In the genomic region with DNA sequence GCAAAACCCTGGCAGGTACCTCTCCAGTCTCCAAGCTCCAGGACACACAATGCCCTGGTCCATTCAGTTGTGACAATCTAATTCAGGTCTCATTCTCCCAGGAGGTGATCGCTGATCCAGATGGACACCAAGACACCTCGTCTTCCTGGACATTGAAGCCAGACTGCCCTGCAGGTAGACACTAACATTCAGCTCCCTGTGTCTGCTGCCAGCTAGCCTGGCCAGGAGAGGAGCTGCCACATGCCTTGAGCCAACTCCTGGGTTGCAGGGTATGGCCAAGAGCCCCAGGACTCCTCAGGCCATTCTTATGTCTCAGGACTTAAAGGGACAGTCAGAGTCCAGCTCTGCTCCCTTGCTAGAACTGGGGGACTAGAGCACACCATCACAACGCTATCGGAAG, we compare ENCODE assay signal across 24 mouse cellular contexts.
DNase-seq lines count a peak whose midpoint lies in the region; TF ChIP-seq lines count a peak whose summit lies in the region.
"Had no signal": no experiment of that assay in that cellular context is flagged by ENCODE, and none has a peak within 500 bp of the region (broad histone marks: within the 10 kb centered on the region; RNA-seq: fewer than 3 reads in every experiment).

No protein-coding gene starts in this region.

- H3K4me3 ChIP-seq in layer of hippocampus, adult 2 months: no peak overlapping the region
- H3K4me3 ChIP-seq: embryonic facial prominence, embryonic 13.5 days; forebrain, embryonic 10.5 days; gastrocnemius, adult 2 months; heart, embryonic 15.5 days; hindbrain, embryonic 12.5 days; intestine, embryonic 15.5 days; liver, embryonic 15.5 days; stomach, embryonic 15.5 days had no signal

- peak overlapping the region; percentile 32; the same call in 1 of the 2 replicates for H3K27ac ChIP-seq in layer of hippocampus, adult 2 months
- H3K27ac ChIP-seq: embryonic facial prominence, embryonic 13.5 days; forebrain, embryonic 10.5 days; gastrocnemius, adult 2 months; heart, embryonic 15.5 days; hindbrain, embryonic 12.5 days; hindbrain, postnatal 0 days; intestine, embryonic 15.5 days; kidney, postnatal 0 days; liver, embryonic 15.5 days; stomach, embryonic 15.5 days had no signal

- TF ChIP-seq CTCF in layer of hippocampus, adult 2 months (conservative IDR thresholded peaks at IDR 0.05): no peak

- DNase-seq in layer of hippocampus, adult 2 months (ENCODE audit: low spot score in 2 of 2): no peak
- no peak for DNase-seq in layer of hippocampus, adult 18-20 months (ENCODE audit: low spot score in 2 of 2)
- DNase-seq in cerebellum, adult 11-12 months: peak; percentile 91
- DNase-seq in cerebellum, adult 9-11 months: peak; percentile 92
- no peak for DNase-seq in layer of hippocampus, adult 11-12 months (ENCODE audit: low spot score)
- no peak for DNase-seq in gastrocnemius, postnatal 25 days
- DNase-seq in layer of hippocampus, postnatal 10 days (ENCODE audit: low spot score in 2 of 2): no peak
- DNase-seq: adrenal gland, adult 8-10 months; gastrocnemius, adult 2 months; kidney, adult 8-10 months; kidney, postnatal 4 days; lung, postnatal 14 days; midbrain, embryonic 14.5 days; right cerebral cortex, postnatal 14 days; thymus, postnatal 14 days had no signal

Comparison
In these comparisons a context has a peak if more than half of its experiments do, and no peak if none do; other contexts are left out.
1. DNase-seq: peak in cerebellum, adult 11-12 months (single experiment) and cerebellum, adult 9-11 months (single experiment); none in layer of hippocampus, adult 2 months (0 of 2), layer of hippocampus, adult 18-20 months (0 of 2), layer of hippocampus, adult 11-12 months (single experiment), gastrocnemius, postnatal 25 days (single experiment) and layer of hippocampus, postnatal 10 days (0 of 2).